Mouse (Mus musculus): Measurements from ENCODE around the gene Rnaseh1.

DNA sequence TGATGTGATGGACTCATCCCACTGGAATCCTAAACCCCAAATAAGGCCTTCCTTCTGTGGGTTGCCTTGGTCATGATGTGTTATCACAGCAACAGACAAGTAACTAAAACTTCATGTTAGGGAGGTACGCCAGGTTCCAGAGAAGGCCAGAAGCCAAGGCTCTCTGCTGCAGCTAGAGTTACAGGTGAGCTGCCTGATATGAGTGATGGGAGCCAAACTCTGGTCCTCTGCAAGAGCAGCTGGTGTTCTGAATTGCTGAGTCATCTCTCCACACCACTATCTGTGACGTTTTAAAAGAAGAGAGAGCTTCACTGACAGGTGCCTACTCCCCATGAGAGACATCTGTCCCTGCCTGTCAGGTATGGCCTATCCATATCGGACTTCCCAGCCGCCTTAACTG lies 13.2 kb downstream of the Rnaseh1 start:
- TF ChIP-seq GATA1 (IDR thresholded peaks at IDR 0.05; ENCODE audit: borderline replicate concordance, low read length), result no peak
- TF ChIP-seq FLI1 (IDR thresholded peaks at IDR 0.05; ENCODE audit: low read length), result no peak
